Mouse (Mus musculus) bone marrow, adult 2 months (tissue): ENCODE data around the gene Sh3d19. TPM values are rescaled to one million over a fixed set of nuclear protein-coding genes. Genes with fewer than 3 reads are reported as not detected.

ENCODE experiments used
- H3K27ac ChIP-seq: fragments of 200-500 bp; 2 replicates; pipeline ENCODE4 v1.5.1; 2012; ENCODE audit warnings: low read depth, mild to moderate bottlenecking, control low read depth, inconsistent platforms, low read length; ENCODE audit not compliant: control insufficient read depth, poor library complexity, insufficient read depth
- H3K4me1 ChIP-seq: fragments of 200-500 bp; 2 replicates; pipeline ENCODE4 v1.6.1; 2011; ENCODE audit warnings: low read length; ENCODE audit not compliant: control insufficient read depth, insufficient read depth
- H3K4me3 ChIP-seq: fragments of 200-500 bp; replicated peaks from 2 replicates; pipeline ENCODE3; 2011; ENCODE audit warnings: mild to moderate bottlenecking, low read depth, low read length, control low read depth; ENCODE audit not compliant: control insufficient read depth
- CTCF ChIP-seq: fragments of 200-500 bp; IDR thresholded peaks from 2 replicates; pipeline ENCODE4 v1.5.1; 2011; ENCODE audit warnings: low read length, control low read depth; ENCODE audit not compliant: control insufficient read depth, insufficient read depth
- POLR2A ChIP-seq: fragments of 200-500 bp; IDR thresholded peaks from 2 replicates; pipeline ENCODE4 v1.6.1; 2011; ENCODE audit warnings: low read depth, mild to moderate bottlenecking, control low read depth, low read length, borderline replicate concordance; ENCODE audit not compliant: control insufficient read depth
- WGBS: fragments of 180-500 bp; shearing (Covaris S2); methylation state at CpG from one replicate; pipeline ENCODE4 v1.1.7; 2018; 5-methylcytosine and 5-hydroxymethylcytosine counted together
- polyA plus RNA-seq: library from polyadenylated mRNA; stranded (reverse); fragments of >200 nt; gene quantifications from 2 replicates; pipeline ENCODE4 v1.2.4, GENCODE M21; 2011; ENCODE audit warnings: low replicate concordance; ENCODE audit not compliant: missing spikeins, insufficient read depth, insufficient read length

Gene Sh3d19
- polyA plus RNA-seq, 1 experiment = 6.4 TPM

DNA sequence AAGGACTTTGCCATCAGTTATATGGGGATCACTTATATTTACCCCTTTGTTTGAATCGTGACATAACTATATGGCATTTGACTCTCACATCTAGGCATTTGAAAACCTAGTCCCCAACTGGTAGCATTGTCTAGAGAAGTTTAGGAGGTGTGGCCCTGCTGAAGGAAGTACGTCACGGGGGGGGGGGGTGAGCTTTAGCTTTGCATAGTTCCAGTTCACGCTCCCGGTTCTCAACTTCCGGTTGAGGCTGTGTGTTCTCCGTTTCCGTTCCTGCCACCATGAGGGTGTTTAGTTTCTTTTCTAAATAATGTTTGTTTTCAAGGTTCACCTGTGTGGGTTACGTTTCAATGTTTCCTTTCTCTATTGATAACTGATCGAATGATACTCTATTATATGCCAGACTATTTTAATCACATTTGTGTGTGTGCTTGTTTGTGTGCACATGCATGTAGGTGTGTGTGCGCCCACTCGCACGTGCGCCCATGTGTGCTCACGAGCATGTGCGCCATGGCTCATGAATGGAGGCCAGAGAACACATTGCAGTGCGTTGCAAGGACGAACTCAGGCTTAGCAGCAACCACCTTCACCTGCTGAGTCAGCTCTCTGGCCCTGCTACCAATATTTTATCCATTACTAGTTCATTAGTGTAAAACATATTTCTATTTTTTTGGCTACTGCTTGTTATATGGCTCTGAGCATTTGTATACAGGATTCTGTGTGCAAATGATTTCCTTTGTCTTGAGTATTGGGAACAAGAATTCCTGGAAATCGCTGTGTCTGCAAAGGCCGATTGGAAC, 54.6 kb downstream of the Sh3d19 start:
- WGBS = 89% methylated on average over 20 of the region's 20 CpGs
- no peak overlapping the region for H3K27ac ChIP-seq
- no peaks in the 10 kb centered on the region; the same call in 1 of the 2 replicates for H3K4me1 ChIP-seq
- TF ChIP-seq POLR2A (no peak), CTCF (no peak)
- H3K4me3 ChIP-seq = no peak overlapping the region

DNA sequence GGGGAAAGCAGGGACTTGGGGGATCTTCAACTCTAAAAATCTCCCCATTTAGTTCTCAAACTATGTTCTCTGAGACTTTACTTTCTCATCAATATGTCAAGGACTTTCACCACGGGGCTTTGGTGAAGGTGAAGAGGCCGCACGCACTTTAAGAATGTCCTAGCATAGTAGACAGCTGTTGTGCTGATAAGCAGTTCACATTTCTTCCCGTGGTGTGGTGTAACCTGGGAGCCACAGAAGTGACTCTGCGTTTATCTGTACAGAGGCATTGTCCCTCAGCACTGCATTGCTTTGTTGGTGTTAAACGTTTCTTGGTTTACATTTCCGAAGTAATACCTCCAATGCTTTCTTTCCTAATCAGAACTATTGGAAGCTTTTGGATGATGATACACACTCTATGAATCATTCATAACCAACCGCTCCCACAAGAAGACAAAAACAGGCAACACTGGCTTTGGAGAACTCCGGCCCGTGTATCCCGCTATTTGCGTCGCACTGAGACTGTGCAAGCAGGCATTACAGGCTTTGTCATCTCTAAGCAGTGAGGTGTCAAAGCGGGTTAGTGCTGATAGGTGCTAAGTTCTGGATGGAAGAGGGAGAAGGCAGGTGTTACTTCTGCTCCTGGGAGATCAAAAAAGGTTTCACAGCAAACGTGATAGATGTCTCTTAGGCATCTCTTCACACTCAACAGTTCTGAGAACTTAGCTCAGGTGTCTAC, 57.9 kb downstream of the Sh3d19 start:
- Histone ChIP-seq H3K4me3 (no peak overlapping the region), H3K4me1 (no peaks in the 10 kb centered on the region; the same call in 1 of the 2 replicates), H3K27ac (no peak overlapping the region)
- TF ChIP-seq CTCF (no peak), POLR2A (no peak)
- WGBS = 72% methylated on average over 15 of the region's 15 CpGs

GRCm38 (mm10) chr3:86030566-86030965, 59.7 kb downstream of the Sh3d19 start:
- H3K27ac ChIP-seq = no peak overlapping the region
- TF ChIP-seq CTCF = no peak
- WGBS = 78% methylated on average over 4 of the region's 4 CpGs
- H3K4me3 ChIP-seq = no peak overlapping the region
- H3K4me1 ChIP-seq = no peaks in the 10 kb centered on the region; the same call in 1 of the 2 replicates

- no peak overlapping the region for H3K27ac ChIP-seq
- no peak overlapping the region for H3K4me3 ChIP-seq
- WGBS = 81% methylated on average over 9 of the region's 9 CpGs
- TF ChIP-seq POLR2A (no peak), CTCF (no peak)
- H3K4me1 ChIP-seq = no peaks in the 10 kb centered on the region
Observed at GRCm38 (mm10) chr3:86033455-86034090, 62.7 kb downstream of the Sh3d19 start.

DNA sequence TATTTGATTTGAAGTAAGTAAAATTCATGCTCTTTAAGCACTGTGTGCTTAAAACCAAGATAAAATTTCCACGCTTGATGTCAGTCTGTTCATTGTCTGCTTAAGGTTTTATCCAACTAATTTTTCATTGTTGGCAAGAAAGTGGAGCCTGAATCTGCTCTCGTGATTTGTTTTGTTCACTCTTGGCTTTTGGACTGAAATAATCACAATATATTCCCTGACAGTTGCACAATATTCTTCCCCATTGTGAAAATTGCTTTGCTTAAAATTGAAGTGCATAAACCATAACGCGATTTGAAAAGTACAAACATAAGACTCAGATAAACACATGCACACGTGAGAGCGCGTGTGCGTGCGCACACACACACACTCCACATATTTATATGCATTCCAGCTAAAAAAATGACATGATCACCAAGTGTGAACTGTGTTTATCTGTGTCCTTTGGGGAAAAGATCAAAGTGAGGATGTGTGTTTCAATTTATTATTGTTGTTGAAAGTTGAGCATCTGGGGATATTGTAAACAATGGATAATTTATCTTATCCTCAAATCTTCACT, 67.1 kb downstream of the Sh3d19 start:
- H3K27ac ChIP-seq = no peak overlapping the region

GRCm38 (mm10) chr3:86038648-86039047, 67.7 kb downstream of the Sh3d19 start:
- Histone ChIP-seq H3K4me3 (no peak overlapping the region), H3K27ac (no peak overlapping the region), H3K4me1 (no peaks in the 10 kb centered on the region)
- 59% methylated on average over 3 of the region's 3 CpGs for WGBS
- TF ChIP-seq CTCF (no peak), POLR2A (no peak)

More for the DNA sequence above, 67.1 kb downstream of the Sh3d19 start:
- WGBS = 87% methylated on average over 9 of the region's 9 CpGs
- TF ChIP-seq CTCF (no peak), POLR2A (no peak)
- Histone ChIP-seq H3K4me3 (no peak overlapping the region), H3K4me1 (no peaks in the 10 kb centered on the region)

GRCm38 (mm10) chr3:86040286-86041201, 69.6 kb downstream of the Sh3d19 start:
- no peak for TF ChIP-seq CTCF
- no peak for TF ChIP-seq POLR2A
- H3K4me1 ChIP-seq = no peaks in the 10 kb centered on the region
- H3K27ac ChIP-seq = no peak overlapping the region
- 79% methylated on average over 14 of the region's 14 CpGs for WGBS
- no peak overlapping the region for H3K4me3 ChIP-seq
